Mouse (Mus musculus) C2C12 (cell line): Measurements from ENCODE around the gene Nrxn1. TPM values are rescaled to one million over a fixed set of nuclear protein-coding genes. Genes with fewer than 3 reads are reported as not detected.

Experiments used
- H3K27me3 ChIP-seq: one replicate; pipeline ENCODE4 v1.6.1; 2011; ENCODE audit not compliant: control insufficient read depth, insufficient read depth, insufficient read length
- H3K36me3 ChIP-seq: one replicate; pipeline ENCODE4 v1.6.1; 2011; ENCODE audit not compliant: control insufficient read depth, insufficient read depth
- H3K4me3 ChIP-seq: one replicate; pipeline ENCODE4 v1.5.1; 2011; ENCODE audit warnings: mild to moderate bottlenecking, control low read depth; ENCODE audit not compliant: poor library complexity, insufficient read depth, severe bottlenecking
- H3K79me2 ChIP-seq: one replicate; pipeline ENCODE4 v1.6.1; 2011; ENCODE audit not compliant: control insufficient read depth, insufficient read depth
- H3K79me3 ChIP-seq: one replicate; pipeline ENCODE4 v1.6.1; 2011; ENCODE audit warnings: low read depth, control low read depth
- H3ac ChIP-seq: one replicate; pipeline ENCODE3; 2011; ENCODE audit warnings: low read depth; ENCODE audit not compliant: control insufficient read depth, insufficient read length
- CEBPB ChIP-seq: IDR thresholded peaks from one replicate; pipeline ENCODE4 v1.6.1; 2011; ENCODE audit warnings: low read depth, mild to moderate bottlenecking, control low read depth, moderate library complexity
- CTCF ChIP-seq: IDR thresholded peaks from one replicate; pipeline ENCODE4 v1.5.1; 2011; ENCODE audit not compliant: control insufficient read depth, insufficient read depth, insufficient read length
- FOSL1 ChIP-seq: IDR thresholded peaks from one replicate; pipeline ENCODE4 v1.8.0; 2011; ENCODE audit warnings: mild to moderate bottlenecking, low read length; ENCODE audit not compliant: poor library complexity, insufficient read depth, severe bottlenecking
- MAX ChIP-seq: IDR thresholded peaks from one replicate; pipeline ENCODE4 v1.6.1; 2011; ENCODE audit warnings: mild to moderate bottlenecking, control low read depth
- MYOD1 ChIP-seq: IDR thresholded peaks from one replicate; pipeline ENCODE4 v1.6.1; 2011; ENCODE audit warnings: low read depth; ENCODE audit not compliant: control insufficient read depth, insufficient read length
- MYOG ChIP-seq: IDR thresholded peaks from one replicate; pipeline ENCODE4 v1.6.1; 2011; ENCODE audit not compliant: control insufficient read depth, insufficient read length; ENCODE audit errors: extremely low read depth
- USF1 ChIP-seq: IDR thresholded peaks from one replicate; pipeline ENCODE4 v1.6.1; 2011; ENCODE audit warnings: low read depth, mild to moderate bottlenecking, control low read depth, moderate library complexity
- polyA plus RNA-seq: library from polyadenylated mRNA; unstranded; fragments of >200 nt; fragmentation: generic; extraction: Trizol; gene quantifications from one replicate; pipeline ENCODE4 v1.2.1, GENCODE M21; 2012; ENCODE audit warnings: missing spikeins

Gene Nrxn1
- polyA plus RNA-seq, 1 experiment, result 0.22 TPM

- H3K4me3 ChIP-seq, result no peak overlapping the region
- no peaks in the 10 kb centered on the region for H3K36me3 ChIP-seq
Measured at GRCm38 (mm10) chr17:90272225-90272624, 820.6 kb downstream of the Nrxn1 start.

GRCm38 (mm10) chr17:90271165-90271564, 821.7 kb downstream of the Nrxn1 start:
- Histone ChIP-seq H3ac (no peak overlapping the region), H3K79me2 (no peaks in the 10 kb centered on the region), H3K27me3 (no peaks in the 10 kb centered on the region), H3K4me3 (no peak overlapping the region), H3K36me3 (no peaks in the 10 kb centered on the region), H3K79me3 (no peaks in the 10 kb centered on the region)
- TF ChIP-seq USF1, result no peak
- no peak for TF ChIP-seq MYOG
- no peak for TF ChIP-seq CTCF
- TF ChIP-seq MAX, result no peak
- no peak for TF ChIP-seq CEBPB
- TF ChIP-seq FOSL1, result no peak
- no peak for TF ChIP-seq MYOD1

More at GRCm38 (mm10) chr17:90272225-90272624, 820.6 kb downstream of the Nrxn1 start:
- Histone ChIP-seq H3K79me2 (no peaks in the 10 kb centered on the region), H3K79me3 (no peaks in the 10 kb centered on the region), H3ac (no peak overlapping the region), H3K27me3 (no peaks in the 10 kb centered on the region)
- TF ChIP-seq FOSL1 (no peak), MYOG (no peak), MAX (no peak), CEBPB (no peak), MYOD1 (no peak), CTCF (no peak), USF1 (no peak)

- Histone ChIP-seq H3K36me3 (no peaks in the 10 kb centered on the region), H3K27me3 (no peaks in the 10 kb centered on the region)
- TF ChIP-seq FOSL1, result no peak
Measured at GRCm38 (mm10) chr17:90269143-90269542, 823.7 kb downstream of the Nrxn1 start.

GRCm38 (mm10) chr17:90253451-90254131, 839.3 kb downstream of the Nrxn1 start:
- H3K79me2 ChIP-seq, result no peaks in the 10 kb centered on the region
- H3K27me3 ChIP-seq, result no peaks in the 10 kb centered on the region
- no peak overlapping the region for H3K4me3 ChIP-seq
- no peak overlapping the region for H3ac ChIP-seq
- no peaks in the 10 kb centered on the region for H3K36me3 ChIP-seq
- H3K79me3 ChIP-seq, result no peaks in the 10 kb centered on the region
- TF ChIP-seq CTCF, result no peak
- TF ChIP-seq MYOD1, result no peak
- no peak for TF ChIP-seq MAX
- TF ChIP-seq FOSL1, result no peak
- no peak for TF ChIP-seq MYOG
- TF ChIP-seq CEBPB, result no peak
- no peak for TF ChIP-seq USF1

More at GRCm38 (mm10) chr17:90269143-90269542, 823.7 kb downstream of the Nrxn1 start:
- Histone ChIP-seq H3K4me3 (no peak overlapping the region), H3K79me2 (no peaks in the 10 kb centered on the region), H3K79me3 (no peaks in the 10 kb centered on the region), H3ac (no peak overlapping the region)

- H3ac ChIP-seq, result no peak overlapping the region
- no peaks in the 10 kb centered on the region for H3K79me2 ChIP-seq
- no peak overlapping the region for H3K4me3 ChIP-seq
- TF ChIP-seq MAX (no peak), CEBPB (no peak), MYOG (no peak), USF1 (no peak), MYOD1 (no peak), FOSL1 (no peak), CTCF (no peak)
- H3K79me3 ChIP-seq, result no peaks in the 10 kb centered on the region
- H3K27me3 ChIP-seq, result no peaks in the 10 kb centered on the region
- no peaks in the 10 kb centered on the region for H3K36me3 ChIP-seq
Measured at GRCm38 (mm10) chr17:90252196-90252595, 840.7 kb downstream of the Nrxn1 start.
